Mouse (Mus musculus) right cerebral cortex, postnatal 36 days (tissue): ENCODE measurements around the gene Arsg.
A peak's percentile ranks its signal among the peaks of the same experiment; 100 is the strongest.

Source experiments
- DNase-seq, 2 experiments: peaks; one replicate each; pipeline ENCODE4 v3.0.0; 2022; ENCODE audit warnings: low spot score in 2 of 2, mixed read lengths in 1 of 2

Gene Arsg

DNA sequence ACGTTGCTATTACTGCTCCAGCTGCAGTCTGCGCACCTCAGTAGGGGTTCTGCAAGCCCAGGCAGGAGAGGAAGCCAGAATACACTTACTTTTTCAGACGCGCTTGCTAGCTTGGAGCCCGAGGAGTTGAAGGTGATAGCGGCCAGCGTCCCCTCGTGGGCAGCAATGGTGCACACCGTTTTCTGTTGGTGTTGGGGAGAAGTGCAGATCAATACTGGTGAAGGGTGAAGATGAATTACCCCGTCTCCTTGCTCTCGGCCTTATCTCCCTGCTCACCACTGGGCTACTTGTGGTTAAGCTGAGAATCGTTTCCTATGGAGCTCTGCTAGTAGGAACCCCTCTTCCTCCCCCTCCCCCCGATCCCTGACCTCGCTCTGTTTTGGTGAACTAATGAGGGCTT, 110.8 kb downstream of the Arsg start:
- no peak for DNase-seq

DNA sequence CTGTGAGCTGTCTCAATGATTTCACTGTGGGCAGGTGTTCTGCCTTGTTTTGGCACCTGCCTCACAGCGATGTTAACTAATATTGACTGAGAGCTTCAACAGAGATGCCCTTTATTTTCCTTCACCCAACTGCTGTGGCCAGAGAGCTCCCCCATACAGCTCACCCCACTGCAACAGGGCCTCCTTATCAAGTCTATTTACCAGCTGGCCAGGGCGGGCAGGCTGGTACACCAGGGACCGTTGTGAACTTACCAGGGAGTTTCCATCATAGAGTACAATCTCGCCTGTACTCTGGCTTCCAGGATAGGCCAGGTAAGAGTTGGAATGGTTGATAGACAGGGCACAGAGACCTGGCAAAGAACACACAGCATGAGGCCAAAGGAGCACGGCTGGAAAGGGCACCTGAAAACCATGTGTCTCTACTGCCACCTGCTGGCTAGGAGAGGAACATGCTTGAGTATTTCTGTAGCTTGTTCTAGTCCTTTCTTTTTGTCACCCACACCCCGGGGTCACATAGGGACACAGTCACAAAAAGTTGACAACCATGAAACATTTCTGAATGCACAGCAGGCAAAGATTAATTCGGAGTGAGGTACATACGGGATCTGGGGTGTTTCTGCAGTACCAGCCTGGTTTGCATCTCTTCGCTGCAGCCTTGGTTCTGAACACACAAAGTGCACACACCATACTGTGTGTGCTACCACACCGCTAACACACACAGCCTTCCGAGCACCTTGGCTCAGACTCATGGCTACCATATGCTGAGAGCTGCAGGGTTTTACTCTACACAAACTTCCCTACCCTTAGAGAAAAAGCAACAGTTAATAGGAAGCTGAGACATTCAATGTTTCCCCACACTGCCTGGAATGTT, 111.9 kb downstream of the Arsg start:
- DNase-seq, result peak; percentile 30 to 50

DNA sequence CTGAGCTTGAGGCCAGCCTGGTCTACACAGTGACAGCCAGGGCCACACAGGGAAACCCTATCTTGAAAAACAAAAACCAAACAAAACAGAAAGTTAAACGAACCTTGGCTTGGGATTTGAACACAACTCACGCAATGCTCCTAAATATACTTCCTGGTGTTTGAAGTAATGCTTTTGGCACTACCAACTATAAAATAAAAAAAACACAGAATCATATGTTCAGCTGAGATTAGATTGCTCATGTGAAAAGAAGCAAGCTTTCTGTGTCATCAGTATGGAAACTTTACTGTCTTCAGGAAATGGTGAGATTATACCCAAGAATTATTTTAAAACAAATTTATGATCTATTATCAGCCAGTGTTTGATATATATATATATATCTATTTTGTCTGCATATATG, 113.2 kb downstream of the Arsg start:
- DNase-seq, result no peak

DNA sequence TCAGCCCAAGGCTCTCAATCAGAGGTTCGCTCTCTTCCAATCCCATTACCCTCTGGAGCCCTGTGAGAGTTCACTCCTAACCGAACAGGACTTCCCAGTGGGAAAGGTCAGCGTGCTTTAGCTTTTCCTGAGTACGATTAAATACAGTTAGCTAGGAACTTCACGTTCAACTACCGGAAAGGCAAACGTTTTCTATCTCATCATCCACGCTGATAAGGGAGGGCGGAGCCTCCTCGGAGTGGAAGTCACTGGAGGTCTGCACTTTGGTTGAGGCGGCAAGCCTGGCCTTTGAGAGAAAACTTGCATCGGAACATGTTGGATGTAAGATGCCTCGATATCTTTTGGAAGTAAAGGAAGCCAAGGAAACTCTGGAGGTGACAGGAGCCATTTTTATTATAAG, 113.8 kb downstream of the Arsg start:
- no peak for DNase-seq

DNA sequence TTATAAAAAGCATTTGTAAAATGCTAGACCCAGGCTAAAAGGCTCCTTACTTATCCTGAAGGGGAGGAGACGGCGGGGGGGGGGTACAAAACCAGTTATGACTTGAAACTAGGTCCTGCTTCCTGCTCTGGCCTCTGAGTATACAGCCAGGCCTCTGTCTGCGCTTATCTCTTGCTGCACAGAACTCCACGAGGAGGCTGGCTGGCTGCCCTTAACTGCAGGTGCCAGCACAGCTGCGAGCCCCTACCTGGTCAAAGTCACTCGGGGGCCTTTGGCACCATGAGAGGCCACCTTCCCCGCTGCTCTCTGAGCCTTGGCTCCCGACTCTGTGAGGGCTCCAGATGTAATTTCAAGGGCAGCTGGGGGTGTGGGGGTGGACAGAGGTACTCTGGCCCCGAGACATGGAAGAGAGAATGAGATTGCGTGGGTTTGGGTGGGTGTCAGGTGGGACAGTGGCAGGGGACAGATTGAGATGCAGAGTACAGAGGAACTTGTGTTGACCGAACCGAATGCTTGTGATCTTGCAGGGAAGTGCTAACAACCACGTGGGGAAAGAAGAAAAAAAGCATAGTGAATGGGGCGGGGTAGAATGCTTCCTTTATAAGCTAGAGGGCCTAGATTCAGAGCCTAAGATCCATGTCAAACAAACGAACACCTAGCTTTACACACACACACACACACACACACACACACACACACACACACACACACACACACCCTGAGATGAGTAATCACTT, 114.6 kb downstream of the Arsg start:
- DNase-seq, result no peak

DNA sequence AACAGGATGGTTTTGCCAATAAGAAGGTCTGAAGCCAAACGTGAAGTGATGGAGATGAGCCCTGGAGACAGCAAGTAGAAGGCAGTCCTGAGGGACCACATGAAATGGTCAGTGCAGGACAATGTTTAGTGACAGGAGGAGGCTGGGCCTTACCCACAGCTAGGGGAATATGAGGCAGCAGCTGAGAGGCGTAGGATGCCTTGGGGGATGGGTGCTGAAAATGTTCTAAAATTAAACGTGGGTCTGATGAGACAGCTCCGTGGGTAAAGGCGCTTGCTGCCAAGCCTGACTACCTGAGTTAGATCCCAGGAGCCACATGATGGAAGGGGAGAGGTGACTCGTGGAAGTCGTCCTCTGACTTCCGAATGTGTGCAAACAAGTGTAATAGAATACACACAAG, 116.8 kb downstream of the Arsg start:
- peak; percentile 13 to 36 for DNase-seq

DNA sequence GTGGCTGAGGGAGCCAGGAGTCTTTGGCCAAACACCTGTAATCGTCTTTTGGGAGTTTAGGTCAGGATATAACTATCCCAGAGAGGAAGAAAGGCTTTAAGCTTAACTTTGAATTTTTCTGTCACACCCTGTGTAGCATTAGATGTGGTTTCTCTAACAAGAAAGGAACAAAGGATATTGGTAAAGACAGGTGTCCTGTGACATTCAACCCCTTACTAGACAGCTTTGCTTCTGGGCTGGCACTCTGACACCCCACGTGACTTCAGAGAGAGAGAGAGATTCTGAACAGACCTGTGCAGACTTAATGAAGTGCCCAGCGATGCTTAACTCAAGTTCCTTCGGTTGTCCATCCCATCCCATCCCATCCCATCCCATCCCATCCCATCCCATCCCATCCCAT, 118.3 kb downstream of the Arsg start:
- no peak for DNase-seq

DNA sequence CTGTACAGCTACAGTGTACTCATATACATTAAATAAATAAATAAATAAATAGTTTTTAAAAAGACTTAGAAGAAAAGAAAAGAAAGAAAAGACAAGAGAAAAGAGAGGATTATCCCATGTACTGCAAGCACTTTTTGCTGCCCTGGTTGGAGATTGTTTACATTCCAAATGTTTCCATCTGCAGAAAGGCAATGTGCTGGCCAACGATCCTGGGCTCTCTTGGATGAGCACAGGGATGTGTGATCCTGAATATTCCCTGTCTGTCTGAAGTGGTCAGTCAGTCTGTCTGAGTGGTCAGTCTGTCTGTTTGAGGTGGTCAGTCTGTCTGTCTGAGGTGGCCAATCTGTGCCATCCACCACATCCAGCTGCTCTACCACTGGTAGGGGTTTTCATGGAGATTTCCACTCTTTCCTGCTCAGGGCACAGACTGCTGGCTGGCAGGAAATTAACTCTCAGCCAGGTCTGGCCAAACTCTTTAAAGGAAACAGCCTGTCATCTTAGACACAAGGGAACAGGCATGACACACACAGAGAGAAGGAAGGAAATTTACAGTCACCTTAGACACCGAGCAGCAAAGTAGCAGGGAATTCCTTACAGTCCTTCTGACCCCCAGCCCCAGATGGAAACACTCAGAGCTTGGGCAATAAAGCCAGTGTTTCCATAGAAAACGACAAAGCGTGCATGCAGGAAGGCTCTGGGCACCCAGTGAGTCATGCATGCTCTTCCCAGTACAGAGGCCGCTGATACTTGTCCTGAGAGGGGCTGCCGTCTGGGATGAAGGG, 120.2 kb downstream of the Arsg start:
- no peak for DNase-seq

DNA sequence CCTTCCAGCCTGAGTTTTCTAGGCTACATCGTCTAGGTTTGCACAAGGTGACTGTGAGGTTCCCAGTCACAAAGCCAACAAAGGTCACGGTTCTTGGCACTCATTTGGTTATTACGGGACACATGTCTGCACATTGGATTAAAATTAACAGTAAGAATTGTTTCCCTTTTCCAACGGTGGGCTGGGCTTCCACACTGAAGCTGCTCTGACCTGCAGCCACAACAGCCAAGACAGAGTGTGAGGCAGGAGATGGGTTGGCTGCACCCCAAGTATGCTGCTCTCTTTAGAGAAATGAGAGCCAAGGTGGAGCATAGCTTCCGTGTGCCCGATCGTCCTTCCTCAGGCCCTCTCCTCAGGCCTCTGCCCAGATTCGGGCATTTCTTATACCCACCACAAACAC, 121.6 kb downstream of the Arsg start:
- DNase-seq, result no peak

DNA sequence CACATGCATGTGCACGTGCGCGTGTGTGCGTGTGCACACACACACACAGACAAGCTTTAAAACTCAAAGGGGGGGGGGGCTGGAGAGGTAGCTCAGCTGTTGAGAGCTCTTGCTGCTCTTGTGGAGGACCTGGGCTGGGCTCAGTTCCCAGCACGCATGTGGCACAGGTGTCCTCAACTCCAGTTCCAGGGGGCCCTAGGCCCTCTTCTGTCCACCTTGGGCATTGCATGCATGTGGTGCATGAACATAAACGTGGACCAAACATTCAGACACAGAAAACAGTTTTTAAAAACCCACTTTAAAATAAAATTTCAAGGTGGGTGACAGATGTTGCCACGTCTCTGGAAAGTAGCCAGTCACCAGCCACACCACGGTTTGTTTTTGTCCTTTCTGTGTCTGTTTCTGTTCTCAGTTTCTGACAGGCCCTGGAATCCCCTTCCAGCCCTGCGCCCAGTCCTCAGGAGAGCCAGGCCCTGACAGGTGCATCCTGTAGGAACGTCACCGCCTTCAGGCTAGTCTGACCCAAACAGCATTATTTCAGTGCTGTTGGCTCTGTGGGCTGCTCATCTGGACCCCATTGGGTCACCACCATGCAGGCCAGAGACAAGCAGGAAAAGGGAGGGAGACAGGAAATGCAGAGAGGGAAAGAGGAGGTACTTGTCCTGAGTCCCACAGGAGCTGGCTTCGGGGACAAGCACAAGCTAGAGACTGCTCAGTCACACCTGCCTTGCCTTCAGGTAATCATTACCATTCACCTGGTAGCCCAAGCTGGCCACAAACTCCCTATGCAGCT, 125.8 kb downstream of the Arsg start:
- no peak for DNase-seq

DNA sequence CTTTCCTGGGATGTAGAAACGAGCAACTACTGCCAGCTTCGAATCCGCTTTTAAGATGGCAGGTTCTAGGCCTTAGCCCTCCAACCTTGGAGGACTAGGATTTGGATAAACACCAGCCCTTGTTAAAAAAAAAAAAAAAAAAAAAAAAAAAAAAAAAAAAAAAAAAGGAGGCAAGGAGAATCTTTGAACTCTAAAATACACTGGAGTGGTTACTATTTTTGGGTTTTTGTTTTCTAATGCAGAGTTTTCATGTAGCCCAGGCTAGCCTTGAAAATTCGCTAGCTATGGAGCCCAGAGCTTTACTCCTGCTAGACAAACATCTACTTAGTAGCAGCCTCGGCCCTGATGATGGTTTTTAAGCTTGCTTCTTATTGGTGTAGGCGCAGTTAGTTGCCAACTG, 134.4 kb downstream of the Arsg start:
- no peak for DNase-seq

DNA sequence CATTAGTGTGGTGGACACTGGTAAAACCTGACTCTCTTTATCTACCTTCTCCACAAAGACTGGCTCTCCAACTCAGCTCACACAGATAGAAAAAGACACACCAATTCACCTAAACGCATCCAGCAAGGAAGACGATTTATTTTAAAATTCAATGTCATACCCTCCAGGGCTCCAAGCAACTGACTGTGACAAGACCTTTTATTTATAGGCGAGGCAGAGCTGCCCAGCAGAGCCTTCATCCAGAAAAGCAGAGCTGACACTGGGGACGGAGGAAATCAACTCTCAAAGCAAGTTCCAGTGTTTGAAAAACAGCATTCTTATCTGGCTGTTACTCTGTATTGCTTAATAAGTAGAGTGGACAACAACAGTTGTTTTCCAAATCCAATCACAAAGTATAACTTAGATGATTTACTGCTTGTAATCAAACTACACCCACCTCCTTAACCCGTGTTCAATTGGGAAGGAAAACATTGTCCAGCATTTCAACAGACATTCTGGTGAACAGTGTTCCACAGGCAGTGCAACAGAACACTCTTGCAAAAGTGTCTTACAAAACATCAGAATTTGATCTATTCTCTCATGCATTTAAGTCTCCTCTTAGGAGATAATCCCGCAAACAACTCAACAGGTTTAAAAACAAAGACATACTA, 135.9 kb downstream of the Arsg start:
- DNase-seq, result no peak

DNA sequence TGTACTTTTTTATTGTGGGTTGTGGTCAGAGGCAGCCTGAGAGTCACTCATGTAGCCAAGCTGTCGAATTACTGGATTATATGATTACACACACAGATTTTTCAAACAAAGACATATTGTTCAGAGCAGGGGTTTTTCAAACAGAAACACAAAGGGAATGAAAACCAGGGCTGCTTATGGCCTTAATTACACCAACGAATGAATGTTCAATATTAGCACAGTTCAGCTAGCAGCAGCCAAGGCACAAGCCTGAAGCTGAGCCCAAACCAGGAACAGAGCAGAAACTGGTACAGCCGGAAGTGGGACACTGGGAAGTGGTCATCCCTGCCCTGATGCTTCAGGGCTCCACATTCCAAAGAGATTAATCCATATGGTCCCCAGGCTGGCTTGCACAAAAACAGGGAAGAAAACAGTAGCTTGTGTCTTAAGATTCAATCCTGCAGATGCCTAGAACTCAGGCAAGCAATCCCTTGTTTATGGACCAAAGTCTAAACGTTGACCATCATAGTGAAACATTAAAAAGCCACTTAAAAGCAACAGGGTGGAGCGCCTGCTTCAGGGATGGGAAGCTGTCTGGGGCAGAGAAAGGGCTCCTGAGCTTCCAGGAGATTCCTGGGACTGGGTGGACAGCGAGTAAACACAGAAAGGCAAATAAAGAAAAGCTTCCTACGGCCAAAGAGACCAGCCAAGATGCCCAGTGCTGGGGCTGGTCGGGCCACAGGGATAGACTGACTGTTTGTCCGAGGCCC, 137.0 kb downstream of the Arsg start:
- DNase-seq, result no peak

DNA sequence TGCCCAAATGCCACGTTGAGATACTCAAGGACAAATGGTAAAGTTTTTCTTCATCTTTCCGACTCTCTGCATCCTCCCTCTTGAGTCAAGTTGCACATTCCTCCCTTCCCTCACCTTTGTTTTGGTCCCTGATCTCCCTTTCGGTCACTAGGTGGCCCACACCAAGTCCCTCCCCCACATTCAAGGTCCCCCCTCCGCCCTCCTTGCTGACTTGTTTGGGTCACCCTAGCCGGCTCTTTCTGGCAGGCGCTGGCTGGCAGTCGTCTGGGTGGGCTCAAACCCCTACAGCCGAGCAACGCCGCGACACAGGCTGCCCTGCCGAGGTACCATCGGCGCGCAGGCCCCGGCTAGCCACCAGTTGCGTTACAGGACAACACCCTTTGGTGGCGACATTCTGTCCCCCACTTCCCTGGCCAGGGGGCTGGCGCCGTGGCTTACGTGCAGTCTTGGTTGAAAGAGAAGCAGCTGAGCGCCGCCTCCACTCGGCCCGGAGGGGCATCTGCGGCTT, 137.7 kb downstream of the Arsg start:
- DNase-seq, result no peak

DNA sequence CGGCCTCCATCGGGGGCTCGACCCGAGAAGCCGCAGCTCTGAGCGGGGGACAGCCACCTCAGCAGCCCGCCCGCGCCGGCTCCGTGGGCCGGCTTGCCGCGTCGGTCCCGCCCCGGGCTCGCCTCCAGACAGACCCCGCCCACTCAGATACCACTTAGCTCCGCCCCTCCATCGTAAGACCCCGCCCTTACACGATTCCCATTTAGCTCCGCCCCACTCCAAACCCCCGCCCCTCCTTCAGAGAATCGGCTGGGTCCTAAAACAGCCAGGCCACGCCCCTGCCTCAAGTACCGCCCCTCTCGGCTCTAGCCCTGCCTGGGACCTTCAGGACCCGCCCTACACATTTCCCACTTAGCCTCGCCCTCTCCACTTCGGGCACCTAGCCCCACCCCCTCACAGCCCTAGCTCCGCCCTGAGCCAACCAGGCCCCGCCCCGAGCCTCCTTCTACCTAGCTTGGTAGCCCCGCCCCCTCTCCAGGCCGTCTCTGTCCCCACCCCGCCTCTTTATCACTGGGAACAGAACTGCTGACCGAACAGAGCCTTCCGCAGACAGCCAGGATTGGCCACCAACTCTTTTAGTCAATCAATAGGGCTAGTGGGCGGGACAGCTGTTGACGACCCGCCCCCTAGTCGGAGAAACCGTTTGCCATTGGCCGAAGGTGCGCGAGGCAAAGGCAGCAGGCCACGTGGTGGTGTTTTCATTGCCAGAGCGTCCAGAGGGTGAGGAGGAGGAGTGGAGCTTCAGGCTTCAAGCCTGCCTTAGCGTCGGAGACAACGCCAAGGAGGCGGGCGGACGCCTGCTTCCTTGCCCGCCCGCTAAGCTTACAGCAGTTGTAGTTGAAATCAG, 138.4 kb downstream of the Arsg start, which contains the start of gene Wipi1:
Gene Wipi1, minus strand, starts transcription at position 665 of the 847 bp plus-strand sequence.
- peak; percentile 99 for DNase-seq

DNA sequence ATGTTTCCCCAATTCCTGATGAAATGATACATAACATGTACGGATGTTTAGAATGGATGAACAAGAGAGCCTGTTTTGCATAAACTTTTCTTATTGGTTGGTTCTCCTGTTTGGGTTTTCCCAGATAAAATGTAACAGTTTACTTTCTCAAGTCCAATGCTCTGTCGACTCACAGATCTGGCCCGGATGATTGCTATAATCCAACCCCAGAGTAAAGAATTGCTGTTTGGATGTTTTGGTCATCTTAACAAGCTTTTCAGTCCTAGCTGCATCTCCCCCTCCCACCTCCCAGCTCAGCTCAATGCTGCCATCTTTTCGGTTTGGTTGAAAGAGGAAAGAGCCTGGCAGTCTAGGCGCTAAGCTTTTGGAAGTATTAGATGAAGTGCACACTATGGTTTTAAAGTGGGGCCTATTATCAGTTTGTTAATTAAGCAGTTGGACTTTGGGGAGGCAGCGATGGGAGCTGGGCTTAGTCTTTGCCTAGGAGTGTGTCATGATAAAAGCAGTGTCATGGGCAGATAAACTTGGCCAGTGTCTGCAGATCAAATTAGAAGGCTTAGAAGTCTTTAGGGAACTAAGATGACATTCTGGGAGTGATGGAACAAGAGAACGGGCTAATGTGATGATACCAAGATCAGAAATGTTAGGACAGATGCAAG, 139.8 kb downstream of the Arsg start:
- DNase-seq, result no peak

DNA sequence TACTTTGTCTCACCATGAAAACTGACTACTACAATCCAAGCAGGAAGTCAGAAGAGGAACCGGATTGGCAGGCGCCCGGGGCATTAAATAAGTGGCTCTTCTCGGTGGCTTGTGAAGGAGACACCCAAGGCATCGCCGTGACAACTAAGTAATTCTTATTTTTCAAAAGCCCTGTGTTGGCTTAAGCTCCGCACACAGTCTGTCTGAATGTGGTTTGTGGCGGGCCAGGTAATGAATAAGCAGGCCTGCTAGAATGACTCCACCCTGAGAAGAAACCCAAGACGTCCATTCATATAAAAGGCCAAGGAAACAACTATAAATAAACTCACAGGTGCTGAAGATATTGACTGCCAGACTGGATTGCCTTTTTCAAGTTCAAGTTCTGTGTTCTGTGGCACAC, 142.1 kb downstream of the Arsg start:
- DNase-seq, result no peak

DNA sequence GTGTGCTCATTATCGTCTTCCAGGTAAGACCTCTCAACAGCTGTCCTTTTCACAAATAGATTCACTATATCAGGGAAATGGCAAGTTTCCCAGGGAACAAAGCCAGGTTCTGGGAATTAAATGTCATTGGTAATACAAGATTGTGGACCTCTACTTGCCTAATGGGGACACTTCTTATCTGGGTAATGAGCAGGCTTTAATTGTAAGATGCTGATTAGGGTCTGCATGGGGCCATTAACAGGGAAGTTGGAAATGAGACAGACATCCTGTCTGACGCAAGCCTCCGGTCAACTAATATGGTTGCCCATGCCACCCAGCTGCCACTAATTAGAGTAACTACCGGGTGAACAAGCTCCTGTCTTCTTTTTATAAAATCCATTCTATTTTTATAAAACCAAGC, 143.2 kb downstream of the Arsg start:
- DNase-seq, result no peak

DNA sequence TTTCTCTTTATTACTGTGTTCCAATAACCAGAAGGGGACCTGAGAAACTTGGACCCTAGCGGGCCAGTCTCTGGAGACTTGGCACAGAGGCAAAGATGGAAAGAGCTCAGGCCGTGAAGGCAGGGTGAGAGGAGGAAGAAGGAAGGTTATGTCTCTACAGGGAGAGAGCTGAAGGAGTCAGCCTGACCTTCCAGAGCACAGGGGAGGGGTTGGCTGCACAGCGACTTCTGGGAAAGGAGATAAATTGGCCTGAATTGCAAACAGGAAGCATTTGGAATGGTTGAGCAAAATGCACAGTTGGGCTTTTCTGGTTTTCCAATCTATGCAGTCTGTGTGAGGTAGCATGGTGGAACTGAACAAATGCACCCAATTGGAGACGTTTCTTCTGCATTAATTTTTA, 143.6 kb downstream of the Arsg start:
- DNase-seq, result no peak
